Mouse (Mus musculus) embryonic facial prominence, embryonic 15.5 days (tissue): Measurements from ENCODE around the gene Dntt. TPM values are rescaled to one million over a fixed set of nuclear protein-coding genes. Genes with fewer than 3 reads are reported as not detected.
A peak's percentile ranks its signal among the peaks of the same experiment; 100 is the strongest.

Source experiments
- ATAC-seq: fragments of 200-750 bp; cut with Nextera tagmentation; 2 replicates; pipeline ENCODE4 v1.8.0; 2017; ENCODE audit warnings: low read depth, moderate TSS enrichment; ENCODE audit not compliant: insufficient number of reproducible peaks, low FRiP score, low TSS enrichment
- H3K27ac ChIP-seq: fragments of 300-500 bp; sonication (generic); replicated peaks from 2 replicates; pipeline ENCODE4 v1.5.1; 2015; ENCODE audit warnings: mild to moderate bottlenecking, inconsistent platforms
- H3K27me3 ChIP-seq: fragments of 300-500 bp; sonication (generic); 2 replicates; pipeline ENCODE4 v1.6.1; 2015; ENCODE audit warnings: inconsistent platforms
- H3K36me3 ChIP-seq: fragments of 300-500 bp; sonication (generic); 2 replicates; pipeline ENCODE4 v1.6.1; 2015; ENCODE audit warnings: mild to moderate bottlenecking, inconsistent platforms
- H3K4me1 ChIP-seq: fragments of 300-500 bp; sonication (generic); 2 replicates; pipeline ENCODE4 v1.6.1; 2015; ENCODE audit warnings: inconsistent platforms
- H3K4me2 ChIP-seq: fragments of 300-500 bp; sonication (generic); replicated peaks from 2 replicates; pipeline ENCODE4 v1.6.1; 2015; ENCODE audit warnings: mild to moderate bottlenecking, inconsistent platforms
- H3K4me3 ChIP-seq: fragments of 300-500 bp; sonication (generic); replicated peaks from 2 replicates; pipeline ENCODE4 v1.5.1; 2015; ENCODE audit warnings: mild to moderate bottlenecking, inconsistent platforms
- H3K9ac ChIP-seq: fragments of 300-500 bp; sonication (generic); 2 replicates; pipeline ENCODE4 v1.6.1; 2015; ENCODE audit warnings: inconsistent platforms
- H3K9me3 ChIP-seq: fragments of 300-500 bp; sonication (generic); replicated peaks from 2 replicates; pipeline ENCODE4 v1.6.1; 2016; ENCODE audit warnings: inconsistent platforms
- WGBS: fragments of 180-500 bp; shearing (Covaris S2); methylation state at CpG from one replicate; pipeline ENCODE4 v1.1.7; 2015; 5-methylcytosine and 5-hydroxymethylcytosine counted together
- polyA plus RNA-seq: library from polyadenylated mRNA; unstranded; fragments of >200 nt; fragmentation: Nextera tagmentation; extraction: Ambion mirVana; gene quantifications from 2 replicates; pipeline ENCODE4 v1.2.1, GENCODE M21; 2015

The Dntt gene
- polyA plus RNA-seq, 1 experiment from 2014 or later = 0.07 TPM

DNA sequence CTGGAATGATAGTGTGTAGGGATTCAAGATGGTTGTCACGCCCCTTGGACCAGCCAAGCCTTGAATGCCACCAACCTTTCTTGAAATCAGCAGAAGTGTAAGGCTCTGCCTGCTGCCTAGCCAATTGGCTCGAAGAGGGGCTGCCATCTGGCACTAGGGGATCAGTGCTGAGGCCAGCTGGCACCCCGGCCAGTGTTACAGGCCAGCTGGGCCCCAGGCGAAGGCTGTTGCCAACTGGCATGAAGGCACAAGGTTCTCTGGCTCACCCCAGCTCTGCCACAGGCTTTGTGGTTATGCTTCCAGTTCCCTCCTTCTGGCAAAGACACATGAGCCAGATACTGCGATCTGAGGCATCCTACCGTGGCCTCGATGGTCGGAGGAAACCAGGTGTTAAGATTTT is 72.3 kb downstream of the Dntt start:
- Histone ChIP-seq H3K4me3 (no peak overlapping the region), H3K9ac (no peak overlapping the region), H3K27ac (no peak overlapping the region), H3K27me3 (no peaks in the 10 kb centered on the region), H3K9me3 (no peaks in the 10 kb centered on the region), H3K4me2 (no peak overlapping the region), H3K36me3 (no peaks in the 10 kb centered on the region), H3K4me1 (no peaks in the 10 kb centered on the region)
- peak; percentile 61; the same call in 1 of the 2 replicates for ATAC-seq
- 66% methylated on average over 8 of the region's 8 CpGs for WGBS

DNA sequence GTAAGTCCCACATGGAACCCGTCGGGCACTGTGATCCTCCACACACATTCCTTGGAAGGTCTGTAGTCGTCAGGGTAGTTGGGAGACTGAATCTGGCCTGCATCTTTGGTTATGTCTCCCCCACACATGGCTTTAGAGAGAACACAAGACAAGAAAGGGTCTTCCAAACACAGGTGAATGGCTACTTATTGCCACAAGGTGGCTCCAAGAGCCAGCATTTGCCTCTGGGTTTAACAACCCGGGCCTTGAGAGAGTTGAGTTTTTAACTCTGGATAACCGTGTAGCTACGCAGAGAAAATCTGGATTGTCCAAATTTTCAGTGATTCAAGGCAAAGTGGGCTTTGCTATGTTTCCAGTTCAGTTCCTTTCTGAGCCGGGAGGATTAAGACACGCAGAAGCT is 75.8 kb downstream of the Dntt start:
- no peak for ATAC-seq
- H3K4me2 ChIP-seq = no peak overlapping the region
- H3K36me3 ChIP-seq = no peaks in the 10 kb centered on the region
- H3K9ac ChIP-seq = no peak overlapping the region
- H3K9me3 ChIP-seq = no peaks in the 10 kb centered on the region
- H3K4me1 ChIP-seq = 0 out of 2 replicates have a peak, but pooled peaks cover 14% of the 10 kb centered on the region
- no peak overlapping the region for H3K4me3 ChIP-seq
- 30% methylated on average over 8 of the region's 8 CpGs for WGBS
- no peaks in the 10 kb centered on the region for H3K27me3 ChIP-seq
- no peak overlapping the region for H3K27ac ChIP-seq

DNA sequence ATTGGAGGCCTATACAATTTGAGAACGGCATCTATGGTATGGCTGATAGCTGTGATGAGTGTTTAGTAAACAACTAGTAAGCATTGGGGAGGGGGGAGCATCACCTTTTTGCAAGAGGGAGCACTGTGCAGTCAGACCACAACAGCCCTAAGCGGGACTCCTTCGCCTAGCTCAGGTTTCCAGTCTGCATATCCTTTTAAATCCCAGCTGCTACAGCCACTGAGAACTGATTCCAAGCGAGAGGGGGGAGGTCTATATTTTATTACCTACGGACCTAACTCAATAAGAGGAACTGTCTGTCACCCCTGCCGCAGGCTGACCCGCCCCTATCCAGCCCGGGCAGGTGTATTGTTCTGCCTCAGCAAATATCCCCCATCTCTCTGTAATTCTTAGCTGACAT is 78.5 kb downstream of the Dntt start:
- H3K9ac ChIP-seq = no peak overlapping the region
- peaks cover 5% of the 10 kb centered on the region; the same call in 1 of the 2 replicates for H3K27me3 ChIP-seq
- no peak overlapping the region for H3K27ac ChIP-seq
- 0 out of 2 replicates have a peak, but pooled peaks cover 14% of the 10 kb centered on the region for H3K4me1 ChIP-seq
- H3K4me2 ChIP-seq = no peak overlapping the region
- WGBS = 38% methylated on average over 8 of the region's 8 CpGs
- H3K4me3 ChIP-seq = no peak overlapping the region
- ATAC-seq = no peak
- H3K9me3 ChIP-seq = no peaks in the 10 kb centered on the region
- H3K36me3 ChIP-seq = no peaks in the 10 kb centered on the region

DNA sequence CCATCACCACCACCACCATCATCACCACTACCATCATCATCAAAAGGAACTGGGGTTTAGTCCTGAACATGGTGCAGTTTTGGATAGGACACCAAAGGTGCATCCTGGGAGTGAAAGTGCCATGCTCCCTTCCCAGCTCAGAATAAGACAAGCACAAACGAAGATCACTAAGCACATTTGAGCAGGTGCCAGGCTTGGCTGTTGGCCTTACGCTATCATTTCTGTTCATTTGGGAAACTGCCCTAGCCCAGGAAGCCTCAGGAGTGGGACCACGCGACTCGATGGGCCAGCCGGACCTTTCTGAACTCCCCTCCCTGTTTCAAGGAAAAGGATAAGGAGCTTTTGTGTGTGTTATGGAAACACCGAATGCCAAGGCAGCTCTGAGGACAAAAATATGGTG is 79.6 kb downstream of the Dntt start:
- Histone ChIP-seq H3K4me2 (no peak overlapping the region), H3K36me3 (no peaks in the 10 kb centered on the region), H3K27me3 (peaks cover 5% of the 10 kb centered on the region; the same call in 1 of the 2 replicates), H3K4me1 (0 out of 2 replicates have a peak, but pooled peaks cover 14% of the 10 kb centered on the region), H3K9me3 (no peaks in the 10 kb centered on the region), H3K27ac (no peak overlapping the region), H3K4me3 (no peak overlapping the region), H3K9ac (no peak overlapping the region)
- no peak for ATAC-seq
- 81% methylated on average over 7 of the region's 7 CpGs for WGBS

Other genes starting within 250 kb of the Dntt start
- 11.1 TPM in 2 replicates for gene Ccnj, start 198.0 kb upstream of the Dntt start, polyA plus RNA-seq
- gene Zfp518a, start 134.6 kb upstream of the Dntt start, polyA plus RNA-seq = 9.5 and 10.3 TPM in 2 replicates
- gene Blnk, start 34.7 kb upstream of the Dntt start, polyA plus RNA-seq = 4.6 and 5.2 TPM in 2 replicates
- gene Opalin, start 47.8 kb downstream of the Dntt start, polyA plus RNA-seq = not detected in 2 replicates
- 0.76 and 0.97 TPM in 2 replicates for gene Tll2, start 177.6 kb downstream of the Dntt start, polyA plus RNA-seq
- 133 and 136 TPM in 2 replicates for gene Tm9sf3, start 234.7 kb downstream of the Dntt start, polyA plus RNA-seq